Mouse (Mus musculus) stomach, embryonic 14.5 days (tissue): ENCODE measurements around the gene Actr1a. TPM values are rescaled to one million over a fixed set of nuclear protein-coding genes. Genes with fewer than 3 reads are reported as not detected.

Experiments
- ATAC-seq: fragments of 200-750 bp; cut with Nextera tagmentation; 2 replicates; pipeline ENCODE4 v1.8.0; 2017; ENCODE audit warnings: low read depth, moderate TSS enrichment; ENCODE audit not compliant: insufficient number of reproducible peaks, insufficient read depth, low FRiP score
- H3K27ac ChIP-seq: fragments of 300-500 bp; sonication (generic); 2 replicates; pipeline ENCODE4 v1.5.1; 2014; ENCODE audit warnings: mild to moderate bottlenecking, low read length, moderate library complexity, mixed read lengths
- H3K27me3 ChIP-seq: fragments of 300-500 bp; sonication (generic); 2 replicates; pipeline ENCODE4 v1.6.1; 2014; ENCODE audit warnings: low read length, control low read depth, mixed read lengths; ENCODE audit not compliant: control insufficient read depth, insufficient read depth
- H3K36me3 ChIP-seq: fragments of 300-500 bp; sonication (generic); 2 replicates; pipeline ENCODE4 v1.6.1; 2014; ENCODE audit warnings: mild to moderate bottlenecking, control low read depth, low read length, moderate library complexity, mixed read lengths; ENCODE audit not compliant: control insufficient read depth, insufficient read depth
- H3K4me1 ChIP-seq: fragments of 300-500 bp; sonication (generic); 2 replicates; pipeline ENCODE4 v1.6.1; 2014; ENCODE audit warnings: low read length, control low read depth, mixed read lengths; ENCODE audit not compliant: control insufficient read depth, insufficient read depth
- H3K4me2 ChIP-seq: fragments of 300-500 bp; sonication (generic); replicated peaks from 2 replicates; pipeline ENCODE4 v1.6.1; 2014; ENCODE audit warnings: low read depth, low read length, control low read depth
- H3K4me3 ChIP-seq: fragments of 300-500 bp; sonication (generic); 2 replicates; pipeline ENCODE4 v1.5.1; 2014; ENCODE audit warnings: low read depth, low read length, control low read depth
- H3K9ac ChIP-seq: fragments of 300-500 bp; sonication (generic); replicated peaks from 2 replicates; pipeline ENCODE4 v1.6.1; 2014; ENCODE audit warnings: low read depth, mild to moderate bottlenecking, control low read depth, low read length, moderate library complexity, mixed read lengths
- H3K9me3 ChIP-seq: fragments of 300-500 bp; sonication (generic); 2 replicates; pipeline ENCODE4 v1.6.1; 2016; ENCODE audit warnings: low read depth, low read length, control low read depth; ENCODE audit not compliant: control insufficient read depth
- WGBS: fragments of 180-500 bp; shearing (Covaris S2); extraction: QIAGEN DNeasy Blood & Tissue Kit; methylation state at CpG from one replicate; pipeline ENCODE4 v1.1.7; 2014; 5-methylcytosine and 5-hydroxymethylcytosine counted together
- polyA plus RNA-seq: library from polyadenylated mRNA; unstranded; fragments of >200 nt; fragmentation: Nextera tagmentation; extraction: Ambion mirVana; gene quantifications from 2 replicates; pipeline ENCODE4 v1.2.1, GENCODE M21; 2014

The Actr1a gene
- polyA plus RNA-seq, 1 experiment from 2014 or later: 141 TPM

DNA sequence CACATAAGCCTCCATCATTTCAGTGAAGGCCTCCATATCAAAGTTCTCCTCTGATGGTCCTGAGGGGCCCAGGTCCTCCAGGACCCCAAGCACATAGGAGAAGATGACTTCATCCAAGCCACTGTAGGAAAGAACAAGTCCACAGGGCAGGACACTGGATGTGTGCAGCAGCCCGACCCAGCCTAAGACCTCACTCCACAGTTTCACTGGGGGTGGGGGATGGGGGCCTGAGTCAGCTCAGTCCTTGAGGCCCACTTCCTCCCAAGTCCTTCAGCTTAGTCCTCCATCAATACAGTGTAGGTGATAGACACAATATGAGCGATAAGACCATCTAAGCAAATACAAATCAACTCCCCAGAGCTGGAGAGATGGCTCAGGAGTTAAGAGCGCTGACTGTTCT is 63.6 kb downstream of the Actr1a start:
- Histone ChIP-seq H3K4me1 (peaks cover 14% of the 10 kb centered on the region), H3K36me3 (peaks cover 11% of the 10 kb centered on the region), H3K9ac (no peak overlapping the region), H3K9me3 (no peaks in the 10 kb centered on the region), H3K4me2 (no peak overlapping the region), H3K27ac (no peak overlapping the region), H3K27me3 (0 out of 2 replicates have a peak, but pooled peaks cover under 1% of the 10 kb centered on the region), H3K4me3 (no peak overlapping the region)
- ATAC-seq: no peak
- whole genome bisulfite sequencing: 78% methylated on average over 3 of the region's 3 CpGs

DNA sequence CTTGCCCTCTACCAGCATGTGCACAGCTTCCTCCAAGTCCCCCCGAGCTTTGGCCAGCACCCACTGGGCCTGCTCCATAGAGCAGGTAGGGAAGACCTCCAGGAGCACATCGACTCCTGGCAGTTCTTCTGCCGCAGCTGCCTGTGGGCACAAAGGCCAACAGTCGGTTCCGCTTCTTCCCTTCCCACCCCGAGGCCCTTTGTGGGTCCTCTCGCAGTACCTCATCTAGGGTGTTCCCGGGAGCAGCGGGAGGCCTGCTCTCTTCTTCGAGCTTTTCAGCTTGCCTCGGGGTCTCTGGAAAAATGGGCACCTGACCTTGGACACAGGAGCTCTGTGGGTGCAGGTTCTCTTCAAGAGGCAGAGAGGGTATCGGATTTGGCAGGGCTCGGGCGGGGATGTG is 64.2 kb downstream of the Actr1a start:
- peaks cover 11% of the 10 kb centered on the region for H3K36me3 ChIP-seq
- H3K9ac ChIP-seq: no peak overlapping the region
- 87% methylated on average over 14 of the region's 14 CpGs for WGBS
- peaks cover 19% of the 10 kb centered on the region for H3K4me1 ChIP-seq
- ATAC-seq: no peak
- H3K27me3 ChIP-seq: peaks cover 6% of the 10 kb centered on the region; the same call in 1 of the 2 replicates
- no peak overlapping the region for H3K4me3 ChIP-seq
- no peak overlapping the region for H3K27ac ChIP-seq
- no peak overlapping the region for H3K4me2 ChIP-seq
- H3K9me3 ChIP-seq: no peaks in the 10 kb centered on the region

DNA sequence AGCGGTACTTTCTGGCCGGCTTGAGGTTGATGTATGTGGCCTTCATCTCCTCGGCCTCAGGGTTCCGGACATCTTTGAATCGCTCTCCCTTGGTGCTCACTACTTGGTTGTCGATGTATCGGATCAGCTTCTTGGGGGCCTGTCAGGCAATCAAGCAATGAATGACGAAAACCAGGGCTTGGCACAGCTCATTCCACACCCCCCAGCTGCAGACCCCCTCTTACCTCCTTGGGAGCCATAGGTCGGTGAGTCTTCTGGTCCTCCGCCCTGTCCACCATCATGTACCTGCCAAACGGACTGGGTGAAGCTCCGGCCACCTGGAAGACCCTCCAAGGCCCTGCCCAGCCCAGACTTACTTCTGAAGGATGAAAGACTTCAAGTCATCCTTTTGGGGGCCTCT is 64.9 kb downstream of the Actr1a start:
- H3K4me3 ChIP-seq: no peak overlapping the region
- no peak overlapping the region for H3K9ac ChIP-seq
- ATAC-seq: no peak
- no peak overlapping the region for H3K27ac ChIP-seq
- H3K4me2 ChIP-seq: no peak overlapping the region
- 97% methylated on average over 12 of the region's 12 CpGs for WGBS
- H3K36me3 ChIP-seq: peaks cover 11% of the 10 kb centered on the region
- H3K9me3 ChIP-seq: no peaks in the 10 kb centered on the region
- H3K27me3 ChIP-seq: peaks cover 7% of the 10 kb centered on the region; the same call in 1 of the 2 replicates
- peaks cover 19% of the 10 kb centered on the region for H3K4me1 ChIP-seq

DNA sequence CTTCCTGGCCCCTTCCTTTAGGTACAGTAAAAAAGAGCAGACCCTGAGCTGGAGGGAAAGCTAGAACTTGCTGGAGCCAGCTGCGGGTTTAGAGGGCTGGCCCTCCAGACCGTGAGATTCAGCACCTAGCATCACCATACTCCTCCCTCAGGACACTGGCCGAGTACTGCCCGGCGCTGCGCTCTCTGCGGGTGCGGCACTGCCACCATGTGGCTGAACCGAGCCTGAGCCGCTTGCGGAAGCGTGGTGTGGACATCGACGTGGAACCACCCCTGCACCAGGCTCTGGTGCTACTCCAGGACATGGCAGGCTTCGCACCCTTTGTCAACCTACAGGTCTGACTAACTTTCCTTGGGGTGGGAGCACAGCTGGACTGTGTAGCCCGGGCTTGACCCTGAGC is 65.6 kb downstream of the Actr1a start:
- H3K4me1 ChIP-seq: peaks cover 19% of the 10 kb centered on the region
- H3K9me3 ChIP-seq: no peaks in the 10 kb centered on the region
- H3K4me2 ChIP-seq: peak overlapping the region; percentile 100; the same call in 1 of the 2 replicates
- peaks cover 9% of the 10 kb centered on the region for H3K27me3 ChIP-seq
- 5% methylated on average over 16 of the region's 16 CpGs for WGBS
- no peak overlapping the region for H3K9ac ChIP-seq
- H3K27ac ChIP-seq: no peak overlapping the region
- H3K4me3 ChIP-seq: peak overlapping the region; percentile 69; the same call in 1 of the 2 replicates
- H3K36me3 ChIP-seq: peaks cover 11% of the 10 kb centered on the region
- ATAC-seq: peak; percentile 62

DNA sequence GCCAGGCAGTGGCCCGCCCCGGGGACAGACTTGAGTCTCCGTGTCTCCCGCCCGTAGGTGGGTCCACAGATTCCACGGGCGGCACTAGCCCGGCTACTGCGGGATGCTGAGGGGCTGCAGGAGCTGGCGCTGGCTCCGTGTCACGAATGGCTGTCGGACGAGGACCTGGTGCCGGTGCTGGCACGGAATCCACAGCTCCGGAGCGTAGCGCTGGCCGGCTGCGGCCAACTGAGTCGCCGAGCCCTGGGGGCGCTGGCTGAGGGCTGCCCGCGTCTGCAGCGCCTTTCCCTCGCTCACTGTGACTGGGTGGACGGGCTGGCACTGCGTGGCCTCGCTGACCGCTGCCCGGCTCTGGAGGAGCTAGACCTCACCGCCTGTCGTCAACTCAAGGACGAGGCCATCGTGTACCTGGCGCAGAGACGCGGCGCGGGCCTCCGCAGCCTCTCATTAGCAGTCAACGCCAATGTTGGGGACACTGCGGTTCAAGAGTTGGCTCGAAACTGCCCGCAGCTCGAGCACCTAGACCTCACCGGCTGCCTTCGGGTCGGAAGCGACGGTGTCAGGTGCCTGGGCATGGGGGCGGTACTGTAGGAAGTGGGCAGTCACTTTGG is 66.4 kb downstream of the Actr1a start:
- peak overlapping the region; percentile 53 for H3K9ac ChIP-seq
- no peaks in the 10 kb centered on the region for H3K9me3 ChIP-seq
- peak overlapping the region; percentile 55 for H3K27ac ChIP-seq
- ATAC-seq: peak; percentile 4; the same call in 1 of the 2 replicates
- peaks cover 17% of the 10 kb centered on the region for H3K27me3 ChIP-seq
- under 1% methylated on average over 54 of the region's 54 CpGs for WGBS
- peak overlapping the region; percentile 100 for H3K4me2 ChIP-seq
- H3K36me3 ChIP-seq: peaks cover 11% of the 10 kb centered on the region
- H3K4me1 ChIP-seq: peaks cover 19% of the 10 kb centered on the region
- H3K4me3 ChIP-seq: peak overlapping the region; percentile 69

DNA sequence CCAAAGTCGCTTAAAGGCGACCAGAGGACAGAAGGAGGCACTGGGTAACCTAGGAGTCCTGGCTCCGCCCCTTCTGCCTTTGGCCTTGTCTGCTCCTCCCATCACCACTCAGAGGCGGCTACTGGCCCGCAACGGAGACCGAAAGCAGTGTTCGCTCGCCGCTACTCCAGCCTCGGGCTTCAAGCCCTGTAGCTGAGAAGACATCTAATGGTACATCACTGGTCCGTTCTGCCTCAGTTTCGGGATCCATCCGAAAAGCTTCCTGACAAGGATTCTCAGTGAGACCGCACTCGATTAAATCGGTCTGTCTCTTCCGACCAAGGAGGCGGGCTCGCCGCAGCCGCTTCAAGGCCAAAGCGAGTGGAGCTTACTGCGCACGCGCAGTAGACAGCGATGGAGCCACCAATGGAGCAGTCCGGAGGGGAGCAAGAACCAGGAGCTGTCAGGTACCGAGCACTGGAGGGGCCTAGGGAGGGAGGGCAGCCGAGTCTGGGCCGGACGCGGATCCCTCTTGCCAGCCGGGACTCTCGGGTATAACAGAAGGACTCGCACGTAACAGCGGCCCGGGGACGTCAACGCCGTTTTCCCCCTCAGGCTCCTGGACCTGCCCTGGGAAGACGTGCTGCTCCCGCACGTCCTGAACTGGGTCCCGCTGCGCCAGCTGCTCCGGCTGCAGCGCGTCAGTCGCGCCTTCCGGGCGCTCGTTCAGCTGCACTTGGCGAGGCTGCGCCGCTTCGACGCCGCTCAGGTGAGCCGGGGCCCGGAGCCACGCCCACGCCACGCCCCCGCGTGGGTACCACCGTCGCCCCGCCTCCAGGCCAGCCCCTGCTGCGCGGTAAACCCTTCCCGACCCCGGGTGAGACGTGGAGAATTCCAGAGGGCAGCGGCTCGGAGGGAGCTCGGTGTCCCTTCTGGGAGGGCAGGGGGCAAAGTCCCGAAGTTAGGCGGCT is 67.2 kb downstream of the Actr1a start, which contains the start of gene Fbxl15:
Gene Fbxl15, plus strand, starts transcription at position 104 of the 950 bp plus-strand sequence.
- Histone ChIP-seq H3K4me1 (peaks cover 19% of the 10 kb centered on the region), H3K9ac (peak within 1 kb of the TSS; percentile 53), H3K9me3 (no peaks in the 10 kb centered on the region), H3K4me3 (peak within 1 kb of the TSS; percentile 69), H3K4me2 (peak within 1 kb of the TSS; percentile 100), H3K27me3 (peaks cover 23% of the 10 kb centered on the region), H3K27ac (peak within 1 kb of the TSS; percentile 55), H3K36me3 (peaks cover 11% of the 10 kb centered on the region)
- under 1% methylated on average over 81 of the region's 81 CpGs for WGBS
- peak; percentile 88 for ATAC-seq

DNA sequence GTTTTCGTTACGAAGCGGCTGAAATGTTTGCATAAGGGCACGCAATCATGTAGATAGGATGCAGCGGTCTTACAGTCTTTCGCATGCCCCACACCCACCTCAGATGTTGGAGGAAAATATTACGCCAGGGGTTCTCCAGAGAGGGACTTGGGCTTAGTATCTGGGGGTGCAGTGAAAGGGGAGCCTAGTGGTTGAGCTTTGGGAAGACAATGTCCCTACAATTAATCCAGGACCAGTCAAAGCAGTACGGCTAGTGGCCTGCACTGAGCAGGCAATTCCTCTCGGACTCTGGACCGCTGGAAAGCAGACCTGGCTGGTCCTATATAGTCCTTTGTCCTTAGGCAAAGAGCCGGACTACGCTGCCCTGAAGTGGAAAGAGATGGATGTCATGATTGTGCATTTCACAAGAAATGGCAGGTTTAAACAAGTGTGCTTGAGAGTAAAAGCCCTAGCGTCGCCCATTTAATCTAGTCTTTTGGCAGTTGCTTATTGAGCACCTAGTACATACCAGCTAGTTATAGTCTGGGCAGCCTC is 68.0 kb downstream of the Actr1a start:
- Histone ChIP-seq H3K4me1 (peaks cover 19% of the 10 kb centered on the region), H3K27me3 (peaks cover 23% of the 10 kb centered on the region), H3K9ac (no peak overlapping the region), H3K9me3 (no peaks in the 10 kb centered on the region), H3K36me3 (peaks cover 11% of the 10 kb centered on the region), H3K4me3 (peak overlapping the region; percentile 69), H3K4me2 (peak overlapping the region; percentile 100), H3K27ac (peak overlapping the region; percentile 55; the same call in 1 of the 2 replicates)
- WGBS: 26% methylated on average over 14 of the region's 14 CpGs
- ATAC-seq: no peak
